Mouse (Mus musculus): Measurements from ENCODE around the gene Ssbp3.

- no peak for TF ChIP-seq CTCF (IDR thresholded peaks at IDR 0.05; ENCODE audit: low read depth)
- no peak for TF ChIP-seq EP300 (IDR thresholded peaks at IDR 0.05; ENCODE audit: low read depth)
Measured at GRCm38 (mm10) chr4:107084858-107085257, 174.4 kb downstream of the Ssbp3 start.
